Mouse (Mus musculus): Measurements from ENCODE around the gene Sipa1l3. TPM values are rescaled to one million over a fixed set of nuclear protein-coding genes. Genes with fewer than 3 reads are reported as not detected.

Gene Sipa1l3
- polyA plus RNA-seq, 1 experiment from 2014 or later = 4.5 TPM

GRCm38 (mm10) chr7:29437072-29437471, 81.4 kb downstream of the Sipa1l3 start:
- ATAC-seq (replicated peaks; ENCODE audit: insufficient number of reproducible peaks, low FRiP score, low TSS enrichment, low read depth) = no peak
- Histone ChIP-seq H3K36me3 (replicated peaks; ENCODE audit: control insufficient read depth, insufficient read depth, low read depth, low read length) (no peaks in the 10 kb centered on the region), H3K9ac (replicated peaks; ENCODE audit: low read length) (no peak overlapping the region), H3K9me3 (replicated peaks; ENCODE audit: control insufficient read depth, low read length) (no peaks in the 10 kb centered on the region), H3K27me3 (ENCODE audit: control insufficient read depth, insufficient read depth, low read length) (no peaks in the 10 kb centered on the region), H3K4me3 (ENCODE audit: low read depth, low read length) (no peak overlapping the region), H3K27ac (replicated peaks; ENCODE audit: low read depth, low read length) (no peak overlapping the region), H3K4me1 (ENCODE audit: control insufficient read depth, insufficient read depth, low read length) (no peaks in the 10 kb centered on the region), H3K4me2 (ENCODE audit: low read depth, low read length) (no peak overlapping the region)
- DNase-seq (ENCODE audit: low spot score) = no peak
- WGBS = 72% methylated on average over 10 of the region's 10 CpGs

GRCm38 (mm10) chr7:29434313-29435035, 84.0 kb downstream of the Sipa1l3 start:
- no peak overlapping the region for H3K4me2 ChIP-seq (ENCODE audit: low read depth, low read length)
- H3K4me1 ChIP-seq (ENCODE audit: control insufficient read depth, insufficient read depth, low read length) = no peaks in the 10 kb centered on the region
- WGBS = 85% methylated on average over 9 of the region's 9 CpGs
- no peak overlapping the region for H3K27ac ChIP-seq (replicated peaks; ENCODE audit: low read depth, low read length)
- no peaks in the 10 kb centered on the region for H3K9me3 ChIP-seq (replicated peaks; ENCODE audit: control insufficient read depth, low read length)
- ATAC-seq (replicated peaks; ENCODE audit: insufficient number of reproducible peaks, low FRiP score, low TSS enrichment, low read depth) (no peak), DNase-seq (ENCODE audit: low spot score) (no peak)
- no peaks in the 10 kb centered on the region for H3K27me3 ChIP-seq (ENCODE audit: control insufficient read depth, insufficient read depth, low read length)
- no peaks in the 10 kb centered on the region for H3K36me3 ChIP-seq (replicated peaks; ENCODE audit: control insufficient read depth, insufficient read depth, low read depth, low read length)
- no peak overlapping the region for H3K4me3 ChIP-seq (ENCODE audit: low read depth, low read length)
- H3K9ac ChIP-seq (replicated peaks; ENCODE audit: low read length) = no peak overlapping the region

GRCm38 (mm10) chr7:29433725-29434124, 84.7 kb downstream of the Sipa1l3 start:
- H3K9me3 ChIP-seq (replicated peaks; ENCODE audit: control insufficient read depth, low read length) = no peaks in the 10 kb centered on the region
- no peak overlapping the region for H3K4me2 ChIP-seq (ENCODE audit: low read depth, low read length)
- no peak overlapping the region for H3K9ac ChIP-seq (replicated peaks; ENCODE audit: low read length)
- H3K4me1 ChIP-seq (ENCODE audit: control insufficient read depth, insufficient read depth, low read length) = no peaks in the 10 kb centered on the region
- H3K27ac ChIP-seq (replicated peaks; ENCODE audit: low read depth, low read length) = no peak overlapping the region
- DNase-seq (ENCODE audit: low spot score) = no peak
- WGBS = 83% methylated on average over 10 of the region's 10 CpGs
- no peak overlapping the region for H3K4me3 ChIP-seq (ENCODE audit: low read depth, low read length)
- ATAC-seq (replicated peaks; ENCODE audit: insufficient number of reproducible peaks, low FRiP score, low TSS enrichment, low read depth) = no peak
- no peaks in the 10 kb centered on the region for H3K27me3 ChIP-seq (ENCODE audit: control insufficient read depth, insufficient read depth, low read length)
- H3K36me3 ChIP-seq (replicated peaks; ENCODE audit: control insufficient read depth, insufficient read depth, low read depth, low read length) = no peaks in the 10 kb centered on the region

- Histone ChIP-seq H3K27me3 (ENCODE audit: control insufficient read depth, insufficient read depth, low read length) (no peaks in the 10 kb centered on the region), H3K27ac (replicated peaks; ENCODE audit: low read depth, low read length) (no peak overlapping the region), H3K36me3 (replicated peaks; ENCODE audit: control insufficient read depth, insufficient read depth, low read depth, low read length) (no peaks in the 10 kb centered on the region), H3K4me1 (ENCODE audit: control insufficient read depth, insufficient read depth, low read length) (no peaks in the 10 kb centered on the region), H3K4me3 (ENCODE audit: low read depth, low read length) (no peak overlapping the region), H3K4me2 (ENCODE audit: low read depth, low read length) (no peak overlapping the region), H3K9me3 (replicated peaks; ENCODE audit: control insufficient read depth, low read length) (no peaks in the 10 kb centered on the region), H3K9ac (replicated peaks; ENCODE audit: low read length) (no peak overlapping the region)
- WGBS = 77% methylated on average over 11 of the region's 11 CpGs
- ATAC-seq (replicated peaks; ENCODE audit: insufficient number of reproducible peaks, low FRiP score, low TSS enrichment, low read depth) = no peak
- no peak for DNase-seq (ENCODE audit: low spot score)
These were observed 85.4 kb downstream of the Sipa1l3 start for GRCm38 (mm10) chr7:29432947-29433553.

- Histone ChIP-seq H3K9ac (replicated peaks; ENCODE audit: low read length) (no peak overlapping the region), H3K27me3 (ENCODE audit: control insufficient read depth, insufficient read depth, low read length) (no peaks in the 10 kb centered on the region), H3K9me3 (replicated peaks; ENCODE audit: control insufficient read depth, low read length) (no peaks in the 10 kb centered on the region), H3K27ac (replicated peaks; ENCODE audit: low read depth, low read length) (no peak overlapping the region), H3K4me2 (ENCODE audit: low read depth, low read length) (no peak overlapping the region), H3K4me1 (ENCODE audit: control insufficient read depth, insufficient read depth, low read length) (no peaks in the 10 kb centered on the region), H3K36me3 (replicated peaks; ENCODE audit: control insufficient read depth, insufficient read depth, low read depth, low read length) (no peaks in the 10 kb centered on the region), H3K4me3 (ENCODE audit: low read depth, low read length) (no peak overlapping the region)
- 42% methylated on average over 15 of the region's 15 CpGs for WGBS
- DNase-seq (ENCODE audit: low spot score) (no peak), ATAC-seq (replicated peaks; ENCODE audit: insufficient number of reproducible peaks, low FRiP score, low TSS enrichment, low read depth) (peak; percentile 40; the same call in 1 of the 2 replicates)
These were observed 86.1 kb downstream of the Sipa1l3 start for GRCm38 (mm10) chr7:29432180-29432946.

GRCm38 (mm10) chr7:29430739-29431211, 87.7 kb downstream of the Sipa1l3 start:
- DNase-seq (ENCODE audit: low spot score) (no peak), ATAC-seq (replicated peaks; ENCODE audit: insufficient number of reproducible peaks, low FRiP score, low TSS enrichment, low read depth) (no peak)
- H3K36me3 ChIP-seq (replicated peaks; ENCODE audit: control insufficient read depth, insufficient read depth, low read depth, low read length) = no peaks in the 10 kb centered on the region
- H3K4me3 ChIP-seq (ENCODE audit: low read depth, low read length) = no peak overlapping the region
- no peak overlapping the region for H3K27ac ChIP-seq (replicated peaks; ENCODE audit: low read depth, low read length)
- 8% methylated on average over 6 of the region's 6 CpGs for WGBS
- no peak overlapping the region for H3K4me2 ChIP-seq (ENCODE audit: low read depth, low read length)
- no peak overlapping the region for H3K9ac ChIP-seq (replicated peaks; ENCODE audit: low read length)
- H3K9me3 ChIP-seq (replicated peaks; ENCODE audit: control insufficient read depth, low read length) = no peaks in the 10 kb centered on the region
- H3K4me1 ChIP-seq (ENCODE audit: control insufficient read depth, insufficient read depth, low read length) = no peaks in the 10 kb centered on the region
- H3K27me3 ChIP-seq (ENCODE audit: control insufficient read depth, insufficient read depth, low read length) = no peaks in the 10 kb centered on the region

- Histone ChIP-seq H3K27me3 (ENCODE audit: control insufficient read depth, insufficient read depth, low read length) (no peaks in the 10 kb centered on the region), H3K4me2 (ENCODE audit: low read depth, low read length) (no peak overlapping the region), H3K9ac (replicated peaks; ENCODE audit: low read length) (no peak overlapping the region), H3K27ac (replicated peaks; ENCODE audit: low read depth, low read length) (no peak overlapping the region), H3K9me3 (replicated peaks; ENCODE audit: control insufficient read depth, low read length) (no peaks in the 10 kb centered on the region), H3K4me1 (ENCODE audit: control insufficient read depth, insufficient read depth, low read length) (peaks cover 3% of the 10 kb centered on the region), H3K4me3 (ENCODE audit: low read depth, low read length) (no peak overlapping the region), H3K36me3 (replicated peaks; ENCODE audit: control insufficient read depth, insufficient read depth, low read depth, low read length) (no peaks in the 10 kb centered on the region)
- no peak for ATAC-seq (replicated peaks; ENCODE audit: insufficient number of reproducible peaks, low FRiP score, low TSS enrichment, low read depth)
- WGBS = 88% methylated on average over 8 of the region's 8 CpGs
- no peak for DNase-seq (ENCODE audit: low spot score)
These were observed 92.4 kb downstream of the Sipa1l3 start for GRCm38 (mm10) chr7:29426056-29426455.

GRCm38 (mm10) chr7:29425413-29425827, 93.0 kb downstream of the Sipa1l3 start:
- no peak overlapping the region for H3K4me3 ChIP-seq (ENCODE audit: low read depth, low read length)
- no peak for ATAC-seq (replicated peaks; ENCODE audit: insufficient number of reproducible peaks, low FRiP score, low TSS enrichment, low read depth)

More at GRCm38 (mm10) chr7:29425413-29425827, 93.0 kb downstream of the Sipa1l3 start:
- peaks cover 3% of the 10 kb centered on the region for H3K4me1 ChIP-seq (ENCODE audit: control insufficient read depth, insufficient read depth, low read length)
- H3K9me3 ChIP-seq (replicated peaks; ENCODE audit: control insufficient read depth, low read length) = no peaks in the 10 kb centered on the region
- 82% methylated on average over 7 of the region's 7 CpGs for WGBS
- H3K9ac ChIP-seq (replicated peaks; ENCODE audit: low read length) = no peak overlapping the region
- H3K4me2 ChIP-seq (ENCODE audit: low read depth, low read length) = no peak overlapping the region
- DNase-seq (ENCODE audit: low spot score) = no peak
- H3K27me3 ChIP-seq (ENCODE audit: control insufficient read depth, insufficient read depth, low read length) = no peaks in the 10 kb centered on the region
- H3K27ac ChIP-seq (replicated peaks; ENCODE audit: low read depth, low read length) = no peak overlapping the region
- H3K36me3 ChIP-seq (replicated peaks; ENCODE audit: control insufficient read depth, insufficient read depth, low read depth, low read length) = no peaks in the 10 kb centered on the region
